Mouse (Mus musculus) brain, embryonic 14.5 days (tissue): ENCODE measurements around the gene Btg2. TPM values are rescaled to one million over a fixed set of nuclear protein-coding genes. Genes with fewer than 3 reads are reported as not detected.

ENCODE experiments used
- DNase-seq: peaks from one replicate; pipeline ENCODE4 v3.0.0-alpha.2; 2011; ENCODE audit warnings: low read depth
- CTCF ChIP-seq: fragments of 200-500 bp; IDR thresholded peaks from 2 replicates; pipeline ENCODE4 v1.5.1; 2012; ENCODE audit warnings: inconsistent platforms, mild to moderate bottlenecking, moderate library complexity, borderline replicate concordance; ENCODE audit not compliant: insufficient read depth, insufficient read length; ENCODE audit errors: extremely low read depth
- POLR2A ChIP-seq: fragments of 200-500 bp; IDR thresholded peaks from 2 replicates; pipeline ENCODE4 v1.6.1; 2012; ENCODE audit warnings: mild to moderate bottlenecking, inconsistent platforms, borderline replicate concordance; ENCODE audit not compliant: poor library complexity, insufficient read depth, insufficient read length, severe bottlenecking; ENCODE audit errors: extremely low read depth
- polyA plus RNA-seq: library from polyadenylated mRNA; depleted of rRNA; stranded (reverse); fragments of >200 nt; gene quantifications from 2 replicates; pipeline ENCODE4 v1.2.3, GENCODE M21; 2012

Btg2 gene
- polyA plus RNA-seq, 1 experiment, result 31.8 TPM

- peak; percentile 97 for DNase-seq
- TF ChIP-seq CTCF, result no peak
- no peak for TF ChIP-seq POLR2A
Measured at GRCm38 (mm10) chr1:134096264-134096934, 17.5 kb upstream of the Btg2 start.

DNA sequence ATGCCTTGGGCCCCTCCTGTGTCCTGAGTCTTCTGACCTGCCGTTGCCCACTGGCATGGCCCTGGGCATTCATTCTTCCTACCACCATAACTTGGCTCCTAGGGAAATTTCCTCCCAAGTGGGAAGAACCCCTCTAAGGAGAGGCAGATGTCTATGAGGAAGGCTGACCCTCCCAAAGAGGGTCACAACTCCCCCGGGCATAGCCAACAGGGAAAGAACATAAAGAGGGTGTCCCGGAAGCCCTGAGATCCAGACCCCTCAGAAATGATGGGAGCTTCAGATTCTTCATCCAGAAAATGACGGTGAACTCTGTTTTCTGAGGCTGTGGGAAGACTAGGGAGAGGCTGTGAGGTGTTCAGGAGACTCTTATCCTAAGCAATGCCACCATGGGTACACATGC lies 16.8 kb upstream of the Btg2 start:
- TF ChIP-seq POLR2A (no peak), CTCF (no peak)
- DNase-seq, result no peak

DNA sequence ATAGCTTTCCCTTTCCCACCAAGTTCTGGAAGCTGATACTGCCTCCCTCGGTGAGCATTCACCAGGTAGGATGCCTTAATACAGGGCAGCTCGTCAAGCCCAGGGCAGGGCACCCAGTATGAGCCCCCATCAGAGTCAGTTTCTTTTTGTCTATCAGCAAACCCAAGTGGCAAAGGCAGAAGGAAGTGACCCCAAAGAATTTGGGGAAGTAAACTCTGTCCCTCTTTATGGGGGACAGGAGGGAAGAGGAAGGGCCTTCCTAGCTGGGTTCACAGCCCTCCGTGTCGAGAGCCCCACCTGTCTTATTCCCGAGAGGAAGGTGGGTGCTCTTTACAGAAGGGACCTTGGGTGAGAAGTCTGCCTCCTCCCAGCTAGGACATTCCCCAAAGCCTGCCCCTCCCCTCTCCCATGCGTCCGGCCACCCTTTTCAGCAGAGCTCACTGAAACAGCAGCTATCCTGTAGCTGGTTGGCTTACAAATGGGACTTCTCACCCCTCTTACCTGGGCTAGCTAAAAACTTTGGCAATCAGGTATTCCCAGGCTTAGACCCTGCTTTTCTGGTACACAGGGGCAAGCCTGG lies 16.2 kb upstream of the Btg2 start:
- TF ChIP-seq POLR2A (no peak), CTCF (no peak)
- no peak for DNase-seq

GRCm38 (mm10) chr1:134093771-134094526 lies 15.0 kb upstream of the Btg2 start:
- TF ChIP-seq POLR2A (no peak), CTCF (no peak)
- no peak for DNase-seq

DNA sequence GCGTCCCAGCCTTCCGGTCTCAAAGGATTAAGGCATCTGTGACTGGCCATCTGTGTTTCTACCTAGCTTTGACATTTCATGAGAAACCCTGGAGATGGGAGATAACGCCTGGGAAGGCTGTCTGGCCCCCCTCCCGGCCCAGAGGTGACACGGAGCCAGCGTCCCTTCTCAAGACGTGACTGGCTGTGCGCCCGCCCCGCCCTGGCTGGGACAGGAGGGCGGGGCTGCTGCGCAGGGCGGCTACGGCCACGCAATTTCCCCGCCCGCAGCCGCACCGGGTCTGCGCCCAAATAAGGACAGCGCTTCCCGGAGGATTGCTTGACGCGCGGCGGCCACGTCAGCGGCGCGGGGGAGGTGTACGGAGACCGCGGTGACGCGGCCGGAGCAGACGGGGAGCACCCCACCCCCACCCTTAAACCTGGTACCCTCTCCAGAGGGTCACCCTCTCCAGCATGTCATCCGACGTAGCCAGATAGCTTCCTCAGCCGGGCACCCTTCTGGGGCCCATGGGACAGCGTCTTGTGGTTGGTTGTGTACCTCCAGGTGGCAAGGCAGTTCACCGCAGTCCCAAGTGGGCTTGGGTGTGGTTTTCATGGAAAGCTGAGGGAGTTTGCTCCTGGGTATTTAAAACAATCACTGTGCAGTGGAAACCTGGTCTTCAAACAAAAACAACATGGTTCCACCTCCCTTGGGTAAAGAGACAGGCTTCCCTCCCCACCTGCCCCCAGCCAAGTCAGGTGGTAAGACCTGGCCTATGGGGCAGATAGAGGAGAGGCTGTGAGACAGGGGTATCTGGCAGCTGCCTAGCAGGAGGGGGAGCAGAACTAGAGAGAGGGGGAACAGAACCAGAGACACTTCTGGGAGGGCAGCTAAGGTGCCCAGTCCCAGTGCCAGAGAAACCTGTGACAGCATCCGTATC lies 14.2 kb upstream of the Btg2 start:
- DNase-seq, result peak; percentile 95
- TF ChIP-seq POLR2A (no peak), CTCF (no peak)

- DNase-seq, result no peak
- TF ChIP-seq CTCF (no peak), POLR2A (no peak)
Measured at GRCm38 (mm10) chr1:134092368-134092767, 13.4 kb upstream of the Btg2 start.

DNA sequence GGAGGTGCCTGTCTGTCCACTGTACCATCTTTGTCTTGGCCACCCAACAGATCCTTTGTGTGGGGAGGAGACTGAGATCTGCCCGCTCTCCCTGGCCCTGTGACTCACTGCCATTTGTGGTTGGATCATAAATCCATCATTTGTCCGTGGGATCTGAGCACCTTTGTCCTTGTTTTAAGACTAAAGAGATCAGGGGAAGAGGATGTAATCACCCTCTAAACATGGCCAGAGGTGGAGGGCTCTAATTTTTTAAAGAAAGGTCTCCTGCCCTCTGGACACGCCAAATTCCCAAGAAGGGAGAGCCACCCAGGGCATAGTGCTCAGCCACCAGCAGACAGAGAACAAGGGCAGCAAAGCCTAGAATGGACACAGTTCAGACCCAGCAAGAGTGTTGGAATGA lies 12.9 kb upstream of the Btg2 start:
- no peak for TF ChIP-seq POLR2A
- TF ChIP-seq CTCF, result no peak
- no peak for DNase-seq

- no peak for TF ChIP-seq CTCF
- TF ChIP-seq POLR2A, result no peak
- DNase-seq, result no peak
Measured at GRCm38 (mm10) chr1:134089074-134089473, 10.2 kb upstream of the Btg2 start.

GRCm38 (mm10) chr1:134086811-134087398 lies 8.0 kb upstream of the Btg2 start:
- no peak for DNase-seq
- TF ChIP-seq CTCF (no peak), POLR2A (no peak)

GRCm38 (mm10) chr1:134086017-134086416 lies 7.1 kb upstream of the Btg2 start:
- peak; percentile 58 for DNase-seq
- TF ChIP-seq POLR2A (no peak), CTCF (no peak)
